Mouse (Mus musculus) myocyte (in vitro differentiated cells): ENCODE results near the gene Hoxa4.

Source experiments
- CEBPB ChIP-seq: IDR thresholded peaks from 2 replicates; pipeline ENCODE4 v1.6.1; 2011; ENCODE audit warnings: mild to moderate bottlenecking, moderate library complexity; ENCODE audit not compliant: poor library complexity, insufficient read depth, severe bottlenecking
- E2F4 ChIP-seq: IDR thresholded peaks from one replicate; pipeline ENCODE4 v1.6.1; 2011; ENCODE audit warnings: mild to moderate bottlenecking, control low read depth, moderate library complexity; ENCODE audit not compliant: insufficient read depth
- MAX ChIP-seq: IDR thresholded peaks from one replicate; pipeline ENCODE4 v1.6.1; 2011; ENCODE audit warnings: low read depth, mild to moderate bottlenecking, control low read depth
- MYOD1 ChIP-seq, 3 experiments: IDR thresholded peaks; one replicate each; pipeline ENCODE4 v1.6.1; 2011; ENCODE audit warnings: control low read depth in 2 of 3, low read depth in 2 of 3, mild to moderate bottlenecking in 2 of 3, moderate library complexity in 1 of 3; ENCODE audit not compliant: insufficient read length in 2 of 3, control insufficient read depth in 1 of 3
- MYOG ChIP-seq, 3 experiments: IDR thresholded peaks; one replicate each; pipeline ENCODE4 v1.6.1; 2011; ENCODE audit warnings: control low read depth in 2 of 3, low read depth in 2 of 3, mild to moderate bottlenecking in 2 of 3; ENCODE audit not compliant: insufficient read length in 2 of 3, control insufficient read depth in 1 of 3, insufficient read depth in 1 of 3
- POLR2A ChIP-seq: IDR thresholded peaks from one replicate; pipeline ENCODE4 v1.6.1; 2011; ENCODE audit warnings: low read depth, mild to moderate bottlenecking, control low read depth, moderate library complexity; ENCODE audit not compliant: insufficient read length
- POLR2AphosphoS2 ChIP-seq: IDR thresholded peaks from one replicate; pipeline ENCODE4 v1.6.1; 2011; ENCODE audit warnings: low read depth, control low read depth; ENCODE audit not compliant: insufficient read length
- REST ChIP-seq: IDR thresholded peaks from one replicate; pipeline ENCODE4 v1.6.1; 2011; ENCODE audit warnings: mild to moderate bottlenecking, control low read depth, moderate library complexity; ENCODE audit not compliant: insufficient read depth, insufficient read length
- SRF ChIP-seq: IDR thresholded peaks from one replicate; pipeline ENCODE4 v1.6.1; 2011; ENCODE audit warnings: low read depth; ENCODE audit not compliant: control insufficient read depth, insufficient read length
- TCF12 ChIP-seq: IDR thresholded peaks from one replicate; pipeline ENCODE4 v1.6.1; 2011; ENCODE audit warnings: mild to moderate bottlenecking, control low read depth; ENCODE audit not compliant: poor library complexity, insufficient read depth, severe bottlenecking
- USF1 ChIP-seq: IDR thresholded peaks from one replicate; pipeline ENCODE4 v1.6.1; 2011; ENCODE audit warnings: low read depth, mild to moderate bottlenecking, control low read depth, moderate library complexity

DNA sequence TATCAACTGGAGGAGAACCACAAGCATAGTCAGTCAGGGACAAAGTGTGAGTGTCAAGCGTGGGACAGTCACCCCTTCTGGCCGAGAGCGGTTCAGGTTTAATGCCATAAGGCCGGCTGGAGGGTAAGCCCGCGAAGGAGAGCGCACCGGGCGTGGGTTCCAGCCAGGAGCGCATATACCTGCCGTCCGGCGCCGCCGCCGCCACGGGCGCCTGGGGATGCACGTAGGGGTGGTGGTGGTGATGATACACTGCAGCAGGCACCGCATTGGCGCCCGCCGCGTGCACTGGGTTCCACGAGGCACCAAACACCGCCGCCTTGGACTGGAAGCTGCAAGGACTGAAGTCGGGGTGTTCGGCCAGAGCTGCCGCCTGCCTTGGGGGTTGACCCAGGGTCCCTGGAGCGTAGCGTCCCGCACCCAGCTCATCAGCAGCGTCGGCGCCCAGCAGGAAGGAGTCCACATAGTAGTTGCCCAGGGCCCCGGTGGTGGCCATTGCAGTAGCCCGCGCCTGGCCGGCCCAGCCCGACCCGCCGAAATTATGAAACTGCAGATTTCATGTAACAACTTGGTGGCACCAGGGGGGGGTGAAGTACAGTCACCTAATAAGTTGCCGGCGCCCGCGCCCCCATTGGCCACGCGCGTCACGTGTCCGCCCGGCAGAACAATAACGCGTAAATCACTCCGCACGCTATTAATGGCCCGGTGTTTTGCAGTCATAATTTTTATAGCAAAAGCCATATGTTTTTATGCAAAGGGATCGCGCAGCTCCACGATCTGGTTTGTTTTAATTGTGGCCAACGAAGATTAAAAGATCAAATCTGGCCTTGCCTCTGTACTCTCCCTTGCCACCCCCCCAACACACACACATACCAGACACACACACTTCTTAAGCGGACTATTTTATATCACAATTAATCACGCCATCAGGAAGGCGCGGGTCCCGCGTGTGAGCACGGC lies 34.3 kb upstream of the Hoxa4 start:
- TF ChIP-seq E2F4 (no peak), POLR2AphosphoS2 (peak; percentile 59), MYOG (IDR thresholded peaks at IDR 0.05; ENCODE audit: control insufficient read depth in 1 of 3, insufficient read depth in 1 of 3, insufficient read length in 2 of 3, low read depth in 2 of 3) (no peak), MYOD1 (IDR thresholded peaks at IDR 0.05; ENCODE audit: control insufficient read depth in 1 of 3, insufficient read length in 2 of 3, low read depth in 2 of 3) (no peak), MAX (no peak), POLR2A (peak; percentile 58), TCF12 (no peak), SRF (no peak), USF1 (peak; percentile 99), REST (no peak), CEBPB (no peak)
